Mouse (Mus musculus): Measurements from ENCODE around the gene Wnt7b.

GRCm38 (mm10) chr15:85503127-85503526 is 79.1 kb downstream of the Wnt7b start, which contains the start of gene 7530416G11Rik:
- no peak for TF ChIP-seq POLR2A (IDR thresholded peaks at IDR 0.05; ENCODE audit: borderline replicate concordance, control insufficient read depth, low read depth, low read length)
- no peak for TF ChIP-seq CTCF (IDR thresholded peaks at IDR 0.05; ENCODE audit: control insufficient read depth, insufficient read depth, low read length)
